Mouse (Mus musculus) spleen, postnatal 14 days (tissue): ENCODE data around the gene Mast4.

Experiments
- DNase-seq, 2 experiments: peaks; one replicate each; pipeline ENCODE4 v3.0.0; 2021 to 2022; ENCODE audit warnings: low spot score in 2 of 2

Mast4 gene

GRCm38 (mm10) chr13:103059995-103060652, 274.2 kb downstream of the Mast4 start:
- no peak for DNase-seq

- no peak for DNase-seq
These were observed 277.8 kb downstream of the Mast4 start for GRCm38 (mm10) chr13:103056451-103056850.

DNA sequence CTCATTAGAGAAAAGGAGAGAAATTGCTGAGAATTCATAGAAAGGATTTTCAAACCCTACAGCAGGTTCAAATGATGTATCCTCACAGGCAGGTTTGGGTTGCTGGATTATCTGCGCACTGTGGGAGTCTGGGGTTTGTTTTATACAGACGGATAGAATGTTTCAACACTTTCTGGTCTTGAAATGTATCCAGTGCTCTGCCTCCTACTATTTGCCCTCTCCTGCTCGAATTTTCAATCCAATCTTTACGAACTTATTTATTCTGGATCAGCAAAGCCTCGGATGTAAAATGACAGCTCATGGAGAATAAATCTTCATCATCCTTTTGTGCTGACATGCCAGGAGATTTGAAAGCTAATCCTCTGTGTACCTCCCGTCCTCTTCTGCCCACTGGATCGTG, 281.6 kb downstream of the Mast4 start:
- no peak for DNase-seq

GRCm38 (mm10) chr13:103048954-103049353, 285.3 kb downstream of the Mast4 start:
- DNase-seq: no peak

DNA sequence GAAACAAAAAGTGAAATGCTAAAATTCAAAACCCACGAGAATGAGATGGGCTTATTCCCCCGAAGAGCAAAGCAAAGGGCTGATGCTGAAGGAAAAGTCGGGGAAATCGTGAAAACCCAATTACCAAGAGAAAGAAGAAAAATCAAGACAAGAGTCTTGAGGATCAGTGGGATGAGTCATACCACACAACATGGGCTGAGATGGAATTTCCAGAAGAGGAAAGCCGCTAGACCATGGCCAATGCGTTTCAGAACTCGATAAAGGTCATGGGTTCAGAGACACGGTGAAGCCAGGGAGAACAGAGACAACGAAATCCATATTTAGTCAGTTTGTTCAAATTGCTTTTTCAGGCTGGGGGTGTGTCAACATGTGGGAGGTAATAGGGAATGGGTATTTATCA, 290.6 kb downstream of the Mast4 start:
- no peak for DNase-seq

GRCm38 (mm10) chr13:103043011-103043410, 291.3 kb downstream of the Mast4 start:
- no peak for DNase-seq

DNA sequence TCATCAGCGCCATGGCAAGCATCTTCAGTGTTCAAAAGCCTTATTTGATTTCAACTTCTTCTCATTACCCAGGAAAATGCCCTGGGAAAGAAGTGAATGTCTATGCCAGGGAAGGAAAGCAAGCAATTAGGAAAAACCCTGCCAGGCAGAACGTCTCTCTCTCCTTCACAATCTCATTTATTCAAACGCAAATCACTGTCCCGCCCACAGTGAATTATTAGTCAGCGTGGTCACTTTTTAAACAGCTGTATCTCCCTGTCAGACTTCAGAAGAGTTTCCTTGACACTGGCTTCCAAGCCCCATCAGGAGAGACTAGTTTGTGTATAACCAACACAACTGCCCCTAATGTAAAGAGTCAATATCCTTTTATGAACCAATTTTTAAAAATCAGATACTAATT, 296.8 kb downstream of the Mast4 start:
- no peak for DNase-seq

GRCm38 (mm10) chr13:103029377-103029776, 304.9 kb downstream of the Mast4 start:
- DNase-seq: no peak

GRCm38 (mm10) chr13:103027456-103028078, 306.7 kb downstream of the Mast4 start:
- DNase-seq: no peak

DNA sequence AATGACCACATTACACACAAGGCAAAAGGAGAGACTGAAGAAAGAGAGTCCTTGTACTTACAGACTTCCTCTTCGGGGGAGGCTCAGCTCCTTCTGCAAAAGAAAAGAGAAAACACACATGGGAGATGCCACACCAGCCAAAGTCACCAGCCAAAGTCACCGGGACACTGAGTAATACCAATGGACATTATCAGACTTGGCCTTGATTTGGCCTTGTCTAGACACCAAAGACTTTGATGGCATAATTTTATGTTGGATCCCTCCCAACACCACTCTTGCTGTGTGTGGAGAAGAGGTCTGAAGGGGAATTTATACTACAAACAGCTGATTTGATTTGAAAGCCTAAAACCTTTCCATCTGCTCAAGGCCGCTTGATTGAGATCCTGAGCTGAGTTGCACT, 308.8 kb downstream of the Mast4 start:
- DNase-seq: no peak

GRCm38 (mm10) chr13:103018481-103018880, 315.8 kb downstream of the Mast4 start:
- DNase-seq: no peak

- DNase-seq: no peak
These were observed 316.6 kb downstream of the Mast4 start for GRCm38 (mm10) chr13:103017661-103018060.

DNA sequence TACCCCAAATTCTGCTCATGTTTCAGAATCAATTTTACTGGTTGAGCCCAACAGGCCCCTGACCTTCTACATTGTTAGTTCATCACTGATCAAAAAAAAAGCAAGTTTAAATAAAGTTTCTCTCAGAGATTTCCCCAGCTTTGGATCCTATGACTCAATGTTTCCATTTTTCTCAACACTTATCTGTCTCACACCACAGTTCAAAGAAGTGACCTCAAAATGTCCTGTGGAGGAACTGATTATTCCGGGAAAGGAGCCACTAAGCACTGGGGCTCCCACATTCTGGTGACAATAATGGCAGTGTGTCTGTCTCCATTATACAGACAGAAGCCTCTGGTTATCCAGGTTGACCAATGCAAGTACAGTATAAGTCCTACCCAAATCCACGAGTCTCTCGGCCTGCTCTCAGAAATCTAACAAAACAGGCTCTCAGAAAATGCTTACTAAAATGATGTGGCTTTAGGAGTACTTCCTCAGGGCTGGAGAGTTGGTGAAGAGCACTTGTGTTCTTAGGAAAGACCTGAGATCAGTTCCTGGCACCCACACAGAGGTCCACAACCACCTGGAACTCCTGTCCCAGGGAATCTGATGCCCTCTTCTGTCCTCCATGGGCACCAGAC, 319.1 kb downstream of the Mast4 start:
- no peak for DNase-seq

GRCm38 (mm10) chr13:103014631-103015030, 319.7 kb downstream of the Mast4 start:
- no peak for DNase-seq

DNA sequence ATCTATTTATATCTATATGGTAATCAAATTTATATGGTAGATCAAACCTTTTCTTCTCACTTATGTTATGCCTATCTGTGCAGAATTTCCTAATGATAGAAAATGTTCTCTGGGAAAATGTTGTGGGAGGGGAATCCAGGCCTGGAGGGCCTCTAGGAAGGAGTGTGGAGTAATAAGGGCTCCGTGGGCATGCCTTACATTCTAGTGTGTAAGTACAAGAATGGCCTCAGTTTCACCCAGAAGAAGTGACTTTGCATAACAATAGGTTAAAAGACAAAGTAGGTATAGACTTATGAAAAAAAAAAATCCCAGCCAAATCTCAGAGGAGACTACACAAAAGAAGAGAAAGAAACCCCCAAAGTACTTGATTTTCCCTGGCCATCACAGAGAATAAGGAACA, 320.1 kb downstream of the Mast4 start:
- no peak for DNase-seq

DNA sequence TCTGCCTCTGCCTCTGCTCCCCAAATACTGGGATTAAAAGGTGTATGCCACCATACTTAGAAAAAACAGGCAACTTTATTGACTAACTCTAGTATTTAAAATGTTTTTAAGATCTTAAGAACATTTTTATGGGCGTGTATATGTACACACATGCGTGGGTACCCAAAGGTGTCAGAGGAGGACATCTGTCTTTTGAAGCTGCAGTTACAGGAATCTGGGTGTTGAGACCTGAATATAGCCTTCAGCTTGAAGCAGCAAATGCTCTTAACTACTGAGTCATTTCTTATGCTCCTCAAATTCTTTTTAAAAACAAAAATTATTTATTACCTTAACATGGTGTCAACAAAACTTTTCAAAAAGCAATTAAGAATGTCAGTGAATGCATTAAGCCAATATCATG, 329.1 kb downstream of the Mast4 start:
- DNase-seq: no peak

DNA sequence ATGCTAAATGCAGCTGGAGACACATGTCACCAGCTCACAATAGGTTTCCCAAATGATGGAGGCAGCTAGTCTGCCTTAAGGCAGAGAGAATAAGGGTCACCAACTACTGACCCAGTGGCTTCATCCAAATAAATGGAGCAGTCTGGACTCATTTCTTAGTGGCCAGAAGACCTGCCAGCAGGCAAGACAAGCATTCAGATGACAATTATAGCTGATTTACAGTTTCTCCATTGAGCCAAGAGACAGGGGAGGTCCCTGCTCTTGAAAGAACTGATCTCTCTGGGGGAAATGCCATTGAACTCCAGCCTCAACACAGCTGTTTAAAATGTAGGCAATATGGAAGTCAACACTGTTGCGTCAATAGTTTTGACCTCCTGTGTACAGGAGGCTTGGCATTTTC, 332.5 kb downstream of the Mast4 start:
- no peak for DNase-seq

- no peak for DNase-seq
These were observed 333.4 kb downstream of the Mast4 start for GRCm38 (mm10) chr13:103000891-103001290.

- DNase-seq: no peak
These were observed 340.2 kb downstream of the Mast4 start for GRCm38 (mm10) chr13:102994098-102994497.

DNA sequence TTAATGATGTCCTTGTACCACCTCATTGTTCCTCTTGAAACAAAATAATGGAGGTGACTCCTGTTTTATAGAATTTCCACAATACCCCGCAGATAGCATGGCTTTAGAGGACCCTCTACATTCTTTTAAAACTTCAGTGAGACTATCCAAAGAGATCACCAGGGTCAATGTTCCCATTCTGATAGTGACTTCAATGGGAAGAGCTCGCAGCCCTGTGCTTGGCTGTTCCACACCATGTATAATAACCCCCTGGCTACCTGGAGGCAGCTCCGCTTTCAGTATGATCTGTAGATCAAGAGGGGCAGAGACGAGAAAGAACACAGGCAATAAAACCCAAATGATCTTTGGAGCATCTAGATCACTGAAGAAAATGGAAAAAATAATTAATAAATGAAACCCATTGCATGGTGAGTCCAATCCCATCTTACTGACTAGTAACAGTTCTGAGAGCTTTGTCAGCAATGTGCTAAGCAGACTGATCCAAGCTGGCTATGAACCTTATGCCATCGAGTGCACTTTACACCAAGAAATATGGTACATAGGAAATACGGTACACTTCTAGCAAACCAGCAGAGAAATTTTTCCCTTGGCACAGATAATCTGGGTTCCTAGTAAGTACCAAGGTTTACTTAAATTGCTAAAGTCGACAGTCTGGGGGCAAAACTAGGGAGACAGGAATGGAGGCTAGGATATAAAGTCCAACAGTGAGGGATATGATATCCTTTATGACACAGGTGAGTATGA, 341.4 kb downstream of the Mast4 start:
- DNase-seq: no peak

DNA sequence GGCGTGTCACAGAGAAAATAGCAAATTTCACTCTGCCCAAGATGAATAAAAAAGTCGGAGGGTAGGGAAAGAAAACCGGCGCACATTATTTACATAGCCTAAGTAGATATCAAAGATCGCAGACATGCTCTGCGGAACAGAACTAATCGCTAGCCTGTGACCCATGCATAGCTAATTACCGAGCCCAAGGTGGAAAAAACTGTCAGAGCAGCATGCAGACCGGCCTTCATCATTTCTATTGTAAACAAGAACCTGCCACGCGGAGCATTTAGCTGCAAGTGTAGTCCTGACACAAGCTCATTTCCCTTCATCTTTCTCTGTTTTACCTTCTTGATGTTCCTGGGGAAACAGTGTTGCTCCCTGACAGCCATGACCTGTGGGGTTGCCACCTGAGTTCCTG, 342.4 kb downstream of the Mast4 start:
- no peak for DNase-seq

DNA sequence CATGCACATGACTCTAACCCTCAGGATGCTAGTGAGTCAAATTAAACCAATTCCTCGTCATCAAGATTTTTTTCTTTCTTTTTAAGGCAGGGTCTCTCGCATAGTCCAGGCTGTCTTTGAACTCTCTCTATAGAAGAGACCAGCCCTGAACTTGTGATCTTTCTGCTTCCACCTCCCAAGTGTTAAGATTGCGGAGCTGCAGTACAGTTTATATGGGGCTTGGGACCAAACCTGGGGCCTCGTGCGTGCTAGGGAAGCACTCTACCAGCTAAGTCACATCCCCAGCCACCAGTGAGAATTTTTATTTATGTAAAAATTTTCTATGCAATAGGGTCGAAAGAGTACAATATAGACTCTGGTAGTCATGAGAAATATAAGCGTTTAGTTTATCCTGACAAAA, 343.1 kb downstream of the Mast4 start:
- DNase-seq: no peak

GRCm38 (mm10) chr13:102990085-102990484, 344.2 kb downstream of the Mast4 start:
- no peak for DNase-seq
